13 mouse cellular contexts compared by ENCODE assay signal in the genomic region with DNA sequence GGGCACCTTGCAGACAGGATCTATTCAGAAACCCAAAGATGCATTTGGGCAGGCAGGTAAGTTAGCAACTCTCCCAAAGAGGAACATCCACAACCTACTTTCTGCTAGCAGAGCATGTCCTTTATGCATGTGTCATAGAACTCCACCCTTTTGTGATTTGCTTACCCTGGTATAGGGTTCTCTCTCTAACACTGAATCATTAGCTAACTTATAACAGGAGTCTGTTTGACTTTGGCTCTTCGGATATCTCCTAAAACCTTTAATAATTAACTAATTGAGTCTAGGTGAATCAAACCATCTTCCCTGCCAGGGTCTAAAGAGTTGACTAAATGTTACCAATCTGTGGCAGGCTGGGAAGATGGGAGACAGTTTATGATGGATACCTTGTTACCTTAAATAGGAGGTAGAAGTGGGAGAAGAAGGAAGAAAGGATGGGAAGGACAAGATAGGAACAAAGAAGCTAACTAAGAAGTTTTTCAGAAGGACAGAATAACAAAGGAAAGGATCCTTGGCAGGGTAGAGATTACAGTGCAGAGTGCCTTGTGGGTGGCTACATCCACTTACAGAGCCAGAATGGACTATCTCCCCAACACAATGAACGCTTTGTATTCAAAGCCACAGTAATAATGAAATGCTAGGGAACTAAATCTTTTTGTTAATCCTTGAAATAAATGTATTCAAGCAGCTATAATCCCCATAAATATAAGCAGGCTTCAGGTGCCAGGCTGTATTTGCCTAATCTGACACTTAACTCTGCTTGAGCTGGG.
A peak's percentile ranks its signal among the peaks of the same experiment; 100 is the strongest.
DNase-seq lines count a peak whose midpoint lies in the region; ATAC-seq and TF ChIP-seq lines count a peak whose summit lies in the region.
"Had no signal": no experiment of that assay in that cellular context is flagged by ENCODE, and none has a peak within 500 bp of the region (broad histone marks: within the 10 kb centered on the region; RNA-seq: fewer than 3 reads in every experiment).

No protein-coding gene starts in this region.

- TF ChIP-seq CTCF in liver, postnatal 0 days (IDR thresholded peaks at IDR 0.05; ENCODE audit: low read depth): no peak

- H3K4me1 ChIP-seq in midbrain, embryonic 11.5 days (ENCODE audit: control insufficient read depth, insufficient read depth, low read length): no peaks in the 10 kb centered on the region; the same call in 1 of the 2 replicates
- peaks cover 21% of the 10 kb centered on the region for H3K4me1 ChIP-seq in midbrain, embryonic 16.5 days (ENCODE audit: control insufficient read depth, insufficient read depth, low read length)
- peaks cover 14% of the 10 kb centered on the region for H3K4me1 ChIP-seq in liver, embryonic 11.5 days (replicated peaks; ENCODE audit: control insufficient read depth, insufficient read depth, low read length)
- peaks cover 10% of the 10 kb centered on the region; the same call in 1 of the 2 replicates for H3K4me1 ChIP-seq in liver, postnatal 0 days (ENCODE audit: insufficient read depth)
- peaks cover 15% of the 10 kb centered on the region; the same call in 1 of the 2 replicates for H3K4me1 ChIP-seq in hindbrain, embryonic 10.5 days (replicated peaks)

- no peaks in the 10 kb centered on the region for H3K36me3 ChIP-seq in midbrain, embryonic 11.5 days (ENCODE audit: control insufficient read depth, insufficient read depth, low read length)
- no peaks in the 10 kb centered on the region for H3K36me3 ChIP-seq in midbrain, embryonic 16.5 days (ENCODE audit: control insufficient read depth, insufficient read depth, low read length)
- no peaks in the 10 kb centered on the region for H3K36me3 ChIP-seq in liver, embryonic 11.5 days (ENCODE audit: control insufficient read depth, insufficient read depth, low read length)
- H3K36me3 ChIP-seq in liver, postnatal 0 days (replicated peaks; ENCODE audit: insufficient read depth, low read length): no peaks in the 10 kb centered on the region
- no peaks in the 10 kb centered on the region for H3K36me3 ChIP-seq in hindbrain, embryonic 10.5 days
- H3K36me3 ChIP-seq: forebrain, embryonic 15.5 days; limb, embryonic 10.5 days had no signal

- H3K27ac ChIP-seq in midbrain, embryonic 11.5 days (ENCODE audit: low read depth, low read length): no peak overlapping the region
- H3K27ac ChIP-seq in midbrain, embryonic 16.5 days (ENCODE audit: low read length): no peak overlapping the region
- H3K27ac ChIP-seq in liver, embryonic 11.5 days (ENCODE audit: low read depth, low read length): peak overlapping the region; percentile 41; the same call in 1 of the 2 replicates
- peak overlapping the region; percentile 16; the same call in 1 of the 2 replicates for H3K27ac ChIP-seq in liver, postnatal 0 days (ENCODE audit: low read depth)
- H3K27ac ChIP-seq in hindbrain, embryonic 10.5 days: no peak overlapping the region
- H3K27ac ChIP-seq: forebrain, embryonic 15.5 days; kidney, postnatal 0 days; limb, embryonic 10.5 days had no signal

- no peak overlapping the region for H3K4me2 ChIP-seq in midbrain, embryonic 11.5 days
- H3K4me2 ChIP-seq in midbrain, embryonic 16.5 days (ENCODE audit: low read length): no peak overlapping the region
- peak overlapping the region; percentile 42 for H3K4me2 ChIP-seq in liver, embryonic 11.5 days
- H3K4me2 ChIP-seq in liver, postnatal 0 days (ENCODE audit: low read depth, low read length): no peak overlapping the region
- H3K4me2 ChIP-seq: forebrain, embryonic 15.5 days had no signal

- H3K4me3 ChIP-seq in midbrain, embryonic 11.5 days (ENCODE audit: low read depth, low read length): no peak overlapping the region
- H3K4me3 ChIP-seq in midbrain, embryonic 16.5 days (ENCODE audit: low read depth, low read length): no peak overlapping the region
- no peak overlapping the region for H3K4me3 ChIP-seq in liver, embryonic 11.5 days (ENCODE audit: low read depth, low read length)
- H3K4me3 ChIP-seq in liver, postnatal 0 days (ENCODE audit: low read depth, low read length): no peak overlapping the region
- H3K4me3 ChIP-seq in hindbrain, embryonic 10.5 days: no peak overlapping the region
- H3K4me3 ChIP-seq: forebrain, embryonic 15.5 days; limb, embryonic 10.5 days had no signal

- TF ChIP-seq EP300 in liver, postnatal 0 days (IDR thresholded peaks at IDR 0.05; ENCODE audit: low read depth): no peak

- 74% methylated on average over 2 of the region's 2 CpGs for WGBS in midbrain, embryonic 11.5 days
- WGBS in midbrain, embryonic 16.5 days: 53% methylated on average over 2 of the region's 2 CpGs
- WGBS in liver, embryonic 11.5 days: 72% methylated on average over 2 of the region's 2 CpGs
- 52% methylated on average over 2 of the region's 2 CpGs for WGBS in liver, postnatal 0 days (ENCODE audit: insufficient replicate concordance)
- 86% methylated on average over 2 of the region's 2 CpGs for WGBS in hindbrain, embryonic 10.5 days

- H3K9me3 ChIP-seq in midbrain, embryonic 11.5 days (ENCODE audit: control insufficient read depth, low read length): no peaks in the 10 kb centered on the region
- no peaks in the 10 kb centered on the region for H3K9me3 ChIP-seq in midbrain, embryonic 16.5 days (replicated peaks; ENCODE audit: control insufficient read depth, low read length, poor library complexity, severe bottlenecking)
- no peaks in the 10 kb centered on the region for H3K9me3 ChIP-seq in liver, embryonic 11.5 days (ENCODE audit: control insufficient read depth, low read length)
- H3K9me3 ChIP-seq in liver, postnatal 0 days (ENCODE audit: low read length): no peaks in the 10 kb centered on the region
- H3K9me3 ChIP-seq in hindbrain, embryonic 10.5 days: no peaks in the 10 kb centered on the region
- H3K9me3 ChIP-seq: forebrain, embryonic 15.5 days; limb, embryonic 10.5 days had no signal

- peaks cover 9% of the 10 kb centered on the region; the same call in 1 of the 2 replicates for H3K27me3 ChIP-seq in midbrain, embryonic 11.5 days (ENCODE audit: control insufficient read depth, insufficient read depth, low read length)
- H3K27me3 ChIP-seq in midbrain, embryonic 16.5 days (ENCODE audit: control insufficient read depth, insufficient read depth, low read depth, low read length): no peaks in the 10 kb centered on the region
- no peaks in the 10 kb centered on the region for H3K27me3 ChIP-seq in liver, embryonic 11.5 days (replicated peaks; ENCODE audit: control insufficient read depth, insufficient read depth, low read length)
- H3K27me3 ChIP-seq in liver, postnatal 0 days (ENCODE audit: insufficient read depth, low read length): no peaks in the 10 kb centered on the region
- peaks cover 28% of the 10 kb centered on the region; the same call in 1 of the 2 replicates for H3K27me3 ChIP-seq in hindbrain, embryonic 10.5 days (ENCODE audit: insufficient read depth, poor library complexity, severe bottlenecking)

- peak; percentile 73 for DNase-seq in midbrain, embryonic 11.5 days (ENCODE audit: low spot score, missing footprints)
- no peak for DNase-seq in liver, embryonic 11.5 days (ENCODE audit: low spot score)
- DNase-seq in liver, postnatal 0 days: no peak
- no peak for DNase-seq in right cerebral cortex, adult 2 months (ENCODE audit: low spot score in 2 of 2)
- no peak for DNase-seq in hindbrain, embryonic 10.5 days (ENCODE audit: low spot score)
- DNase-seq in left cerebral cortex, adult 8-10 months (ENCODE audit: low spot score in 2 of 2): no peak
- DNase-seq: gastrocnemius, postnatal 36 days; lung, adult 18-20 months; lung, postnatal 14 days had no signal

- 0 out of 2 replicates have a peak, but pooled peaks have one; percentile 50 for ATAC-seq in midbrain, embryonic 11.5 days (ENCODE audit: low FRiP score)
- ATAC-seq in midbrain, embryonic 16.5 days: no peak
- ATAC-seq in liver, embryonic 11.5 days (replicated peaks; ENCODE audit: low FRiP score): peak; percentile 32; the same call in 1 of the 2 replicates
- ATAC-seq in liver, postnatal 0 days: peak; percentile 50; the same call in 1 of the 2 replicates
- ATAC-seq: forebrain, embryonic 15.5 days had no signal

- H3K9ac ChIP-seq in midbrain, embryonic 11.5 days (ENCODE audit: low read length): no peak overlapping the region
- no peak overlapping the region for H3K9ac ChIP-seq in midbrain, embryonic 16.5 days (ENCODE audit: low read depth, low read length)
- no peak overlapping the region for H3K9ac ChIP-seq in liver, embryonic 11.5 days (ENCODE audit: low read depth, low read length)
- no peak overlapping the region for H3K9ac ChIP-seq in liver, postnatal 0 days (replicated peaks)
- H3K9ac ChIP-seq: forebrain, embryonic 15.5 days had no signal

Comparison
In these comparisons a context has a peak if more than half of its experiments do, and no peak if none do; other contexts are left out.
1. H3K27ac ChIP-seq: peak in liver, embryonic 11.5 days (single experiment) and liver, postnatal 0 days (single experiment); none in midbrain, embryonic 11.5 days (single experiment), midbrain, embryonic 16.5 days (single experiment) and hindbrain, embryonic 10.5 days (single experiment).